Mouse (Mus musculus) forebrain, postnatal 0 days (tissue): ENCODE data around the gene Zfp820. TPM values are rescaled to one million over a fixed set of nuclear protein-coding genes. Genes with fewer than 3 reads are reported as not detected.
"Not testable (repeated sequence)": the region's sequence is repeated elsewhere in the genome, so short reads cannot be mapped to it uniquely, and the experiment has no call there.

Experiments used
- ATAC-seq: fragments of 200-750 bp; cut with Nextera tagmentation; 2 replicates; pipeline ENCODE4 v1.8.0; 2017; ENCODE audit warnings: mild to moderate bottlenecking, moderate library complexity
- DNase-seq: peaks from one replicate; pipeline ENCODE4 v3.0.0-alpha.2; 2015
- H3K27ac ChIP-seq: fragments of 300-500 bp; sonication (generic); 2 replicates; pipeline ENCODE4 v1.5.1; 2014; ENCODE audit warnings: low read depth, mild to moderate bottlenecking, antibody characterized with exemption, low read length, moderate library complexity, mixed read lengths
- H3K27me3 ChIP-seq: fragments of 300-500 bp; sonication (generic); 2 replicates; pipeline ENCODE4 v1.6.1; 2014; ENCODE audit warnings: mild to moderate bottlenecking, low read length, mixed read lengths; ENCODE audit not compliant: insufficient read depth
- H3K36me3 ChIP-seq: fragments of 300-500 bp; sonication (generic); 2 replicates; pipeline ENCODE4 v1.6.1; 2014; ENCODE audit warnings: mild to moderate bottlenecking, moderate library complexity; ENCODE audit not compliant: insufficient read depth
- H3K4me1 ChIP-seq: fragments of 300-500 bp; sonication (generic); 2 replicates; pipeline ENCODE4 v1.6.1; 2014; ENCODE audit warnings: antibody characterized with exemption; ENCODE audit not compliant: insufficient read depth
- H3K4me2 ChIP-seq: fragments of 300-500 bp; sonication (generic); 2 replicates; pipeline ENCODE4 v1.6.1; 2014; ENCODE audit warnings: low read depth, mild to moderate bottlenecking, moderate library complexity
- H3K4me3 ChIP-seq: fragments of 300-500 bp; sonication (generic); 2 replicates; pipeline ENCODE4 v1.5.1; 2014; ENCODE audit warnings: low read depth, low read length, mixed read lengths
- H3K9ac ChIP-seq: fragments of 300-500 bp; sonication (generic); 2 replicates; pipeline ENCODE4 v1.6.1; 2014; ENCODE audit warnings: mild to moderate bottlenecking
- H3K9me3 ChIP-seq: fragments of 300-500 bp; sonication (generic); 2 replicates; pipeline ENCODE4 v1.6.1; 2016; ENCODE audit warnings: low read length
- CTCF ChIP-seq: sonication (generic); IDR thresholded peaks from 2 replicates; pipeline ENCODE4 v1.5.1; 2016; ENCODE audit warnings: antibody characterized with exemption, control low read depth, low read depth
- WGBS: fragments of 180-500 bp; shearing (Covaris S2); extraction: QIAGEN DNeasy Blood & Tissue Kit; methylation state at CpG from one replicate; pipeline ENCODE4 v1.1.7; 2014; 5-methylcytosine and 5-hydroxymethylcytosine counted together
- polyA plus RNA-seq: library from polyadenylated mRNA; unstranded; fragments of >200 nt; fragmentation: Nextera tagmentation; extraction: Ambion mirVana; gene quantifications from 2 replicates; pipeline ENCODE4 v1.2.1, GENCODE M21; 2015
- total RNA-seq: library from RNA; depleted of rRNA; stranded (reverse); fragments of >200 nt; gene quantifications from 2 replicates; pipeline ENCODE4 v1.2.3, GENCODE M21; 2014; rRNA removed

The Zfp820 gene
- total RNA-seq = 1.5 and 1.9 TPM in 2 replicates
- 0.92 and 1.1 TPM in 2 replicates for polyA plus RNA-seq

GRCm38 (mm10) chr17:21845545-21846321 lies at the start of gene Zfp820:
TSS of gene Zfp820 (minus strand) at chr17:21845772.
- no peak for TF ChIP-seq CTCF
- peak; percentile 99 for ATAC-seq
- DNase-seq = peak; percentile 86
- 3% methylated on average over 22 of the region's 22 CpGs for WGBS
- Histone ChIP-seq H3K9me3 (no peaks in the 10 kb centered on the region), H3K27me3 (no peaks in the 10 kb centered on the region), H3K4me2 (peak within 1 kb of the TSS; percentile 58), H3K27ac (no peak within 1 kb of the TSS), H3K9ac (peak within 1 kb of the TSS; percentile 54), H3K4me1 (no peaks in the 10 kb centered on the region), H3K4me3 (peak within 1 kb of the TSS; percentile 45), H3K36me3 (no peaks in the 10 kb centered on the region)

DNA sequence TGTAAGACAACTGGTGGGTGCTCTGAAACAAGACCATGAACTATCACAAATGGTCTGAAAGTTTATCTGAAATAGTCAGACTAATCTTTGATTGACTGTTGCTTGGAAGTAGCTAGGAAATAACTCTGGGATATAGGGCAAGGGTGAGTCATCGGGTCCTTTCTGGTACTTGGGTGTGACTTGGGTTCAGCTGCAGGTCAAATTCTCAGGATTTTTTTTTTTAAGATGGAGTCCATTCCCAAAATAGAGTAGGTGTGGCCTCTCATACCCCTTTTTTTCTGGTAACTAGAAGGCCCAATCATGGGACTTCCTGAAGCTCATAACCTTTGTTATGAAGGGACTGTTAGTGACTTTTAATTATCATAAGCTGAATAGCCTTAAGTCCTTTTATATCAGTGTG lies 25.7 kb upstream of the Zfp820 start:
- Histone ChIP-seq H3K27ac (no peak overlapping the region), H3K4me3 (no peak overlapping the region), H3K9me3 (no peaks in the 10 kb centered on the region), H3K4me2 (no peak overlapping the region), H3K36me3 (no peaks in the 10 kb centered on the region), H3K9ac (no peak overlapping the region), H3K4me1 (no peaks in the 10 kb centered on the region), H3K27me3 (no peaks in the 10 kb centered on the region)
- 100% methylated on average over 1 of the region's 1 CpGs for WGBS
- no peak for DNase-seq
- ATAC-seq = no peak
- TF ChIP-seq CTCF = no peak

- 97% methylated on average over 7 of the region's 8 CpGs for WGBS
- H3K27ac ChIP-seq, ATAC-seq, DNase-seq, H3K4me2 ChIP-seq, H3K4me1 ChIP-seq, H3K9ac ChIP-seq, H3K27me3 ChIP-seq, H3K4me3 ChIP-seq, H3K36me3 ChIP-seq, H3K9me3 ChIP-seq: not testable (repeated sequence)
Measured at GRCm38 (mm10) chr17:21846322-21846582, 680 bp upstream of the Zfp820 start.

DNA sequence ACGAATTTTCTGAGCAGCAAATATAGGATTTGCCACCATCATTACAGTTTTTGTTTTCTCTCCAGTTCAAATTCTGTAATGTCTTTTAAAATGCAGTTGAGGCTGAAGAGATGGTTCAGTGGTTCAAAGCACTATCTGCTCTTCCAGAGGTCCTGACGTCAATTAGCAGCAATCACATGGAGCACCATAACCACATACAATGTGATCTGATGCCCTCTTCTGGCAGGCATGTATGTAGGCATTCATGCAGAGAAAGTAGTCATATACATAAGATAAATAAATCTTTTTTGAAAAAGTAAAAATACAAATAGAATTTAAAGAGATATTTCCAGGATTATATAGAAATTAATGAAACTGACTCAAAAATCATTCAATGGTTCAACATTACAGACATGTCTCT lies 7.1 kb downstream of the Zfp820 start:
- TF ChIP-seq CTCF = 0 out of 2 replicates have a peak, but pooled peaks have one; percentile 8
- no peak overlapping the region for H3K27ac ChIP-seq
- WGBS = 58% methylated on average over 2 of the region's 2 CpGs
- no peak for ATAC-seq
- H3K36me3 ChIP-seq = no peaks in the 10 kb centered on the region
- no peak for DNase-seq
- H3K4me1 ChIP-seq = no peaks in the 10 kb centered on the region
- H3K4me3 ChIP-seq = no peak overlapping the region
- H3K4me2 ChIP-seq = no peak overlapping the region
- H3K27me3 ChIP-seq = no peaks in the 10 kb centered on the region
- H3K9ac ChIP-seq = no peak overlapping the region
- H3K9me3 ChIP-seq = no peaks in the 10 kb centered on the region

- not testable (repeated sequence) for H3K27ac ChIP-seq, H3K27me3 ChIP-seq, H3K4me1 ChIP-seq, H3K4me2 ChIP-seq, H3K9me3 ChIP-seq, H3K4me3 ChIP-seq, ATAC-seq, DNase-seq, H3K9ac ChIP-seq, H3K36me3 ChIP-seq
- WGBS = 56% methylated on average over 18 of the region's 19 CpGs
Measured at GRCm38 (mm10) chr17:21801373-21801772, 44.2 kb downstream of the Zfp820 start.

- Histone ChIP-seq H3K27me3 (no peaks in the 10 kb centered on the region), H3K27ac (no peak overlapping the region), H3K4me3 (no peak overlapping the region), H3K9me3 (no peaks in the 10 kb centered on the region), H3K9ac (no peak overlapping the region), H3K4me2 (no peak overlapping the region), H3K36me3 (no peaks in the 10 kb centered on the region), H3K4me1 (no peaks in the 10 kb centered on the region)
- TF ChIP-seq CTCF = no peak
- DNase-seq = no peak
- no peak for ATAC-seq
- 84% methylated on average over 4 of the region's 4 CpGs for whole genome bisulfite sequencing
Measured at GRCm38 (mm10) chr17:21792256-21792655, 53.3 kb downstream of the Zfp820 start.

- Histone ChIP-seq H3K4me2 (no peak overlapping the region), H3K9me3 (no peaks in the 10 kb centered on the region), H3K9ac (no peak overlapping the region), H3K27ac (no peak overlapping the region), H3K4me1 (no peaks in the 10 kb centered on the region), H3K36me3 (no peaks in the 10 kb centered on the region), H3K27me3 (no peaks in the 10 kb centered on the region), H3K4me3 (no peak overlapping the region)
- 88% methylated on average over 2 of the region's 2 CpGs for WGBS
- DNase-seq (no peak), ATAC-seq (no peak)
- no peak for TF ChIP-seq CTCF
Measured at GRCm38 (mm10) chr17:21770336-21770735, 75.2 kb downstream of the Zfp820 start.

Other genes starting within 250 kb of the Zfp820 start
- 6.5 and 10.2 TPM in 2 replicates for gene Zfp983, start 195.1 kb downstream of the Zfp820 start, total RNA-seq
- gene Zfp983, start 195.1 kb downstream of the Zfp820 start, polyA plus RNA-seq = 5.9 and 6.6 TPM in 2 replicates
- gene Gm10226, start 153.9 kb downstream of the Zfp820 start, total RNA-seq = not detected in 2 replicates
- gene Gm10226, start 153.9 kb downstream of the Zfp820 start, polyA plus RNA-seq = 7.4 and 10.2 TPM in 2 replicates
- 10.5 and 12.1 TPM in 2 replicates for gene Zfp760, start 138.0 kb downstream of the Zfp820 start, total RNA-seq
- 5.5 and 6.3 TPM in 2 replicates for gene Zfp760, start 138.0 kb downstream of the Zfp820 start, polyA plus RNA-seq
- gene Zfp229, start 115.0 kb downstream of the Zfp820 start, total RNA-seq = 16.7 and 24.4 TPM in 2 replicates
- 3.4 and 5.2 TPM in 2 replicates for gene Zfp229, start 115.0 kb downstream of the Zfp820 start, polyA plus RNA-seq
- gene Zfp995, start 64.2 kb upstream of the Zfp820 start, total RNA-seq = 8.5 and 11.4 TPM in 2 replicates
- 9.6 and 9.7 TPM in 2 replicates for gene Zfp995, start 64.2 kb upstream of the Zfp820 start, polyA plus RNA-seq
- 20.7 and 25.6 TPM in 2 replicates for gene Zfp942, start 116.7 kb upstream of the Zfp820 start, total RNA-seq
- 13.7 and 16.9 TPM in 2 replicates for gene Zfp942, start 116.7 kb upstream of the Zfp820 start, polyA plus RNA-seq
- gene Zfp943, start 116.8 kb upstream of the Zfp820 start, total RNA-seq = 20.8 and 21.5 TPM in 2 replicates
- 13.3 and 14.8 TPM in 2 replicates for gene Zfp943, start 116.8 kb upstream of the Zfp820 start, polyA plus RNA-seq